Mouse (Mus musculus) MEL-GATA-1-ER (cell line): ENCODE results near the gene Arhgap18.
"Not testable (repeated sequence)": the region's sequence is repeated elsewhere in the genome, so short reads cannot be mapped to it uniquely, and the experiment has no call there.

Source experiments
- DNase-seq: peaks from one replicate; pipeline ENCODE4 v3.0.0-alpha.2; 2012; ENCODE audit warnings: low read depth; ENCODE audit errors: extremely low read depth

Arhgap18 gene

GRCm38 (mm10) chr10:26895726-26896125 is 142.5 kb downstream of the Arhgap18 start:
- DNase-seq: no peak

GRCm38 (mm10) chr10:26900426-26900825 is 147.2 kb downstream of the Arhgap18 start:
- no peak for DNase-seq

DNA sequence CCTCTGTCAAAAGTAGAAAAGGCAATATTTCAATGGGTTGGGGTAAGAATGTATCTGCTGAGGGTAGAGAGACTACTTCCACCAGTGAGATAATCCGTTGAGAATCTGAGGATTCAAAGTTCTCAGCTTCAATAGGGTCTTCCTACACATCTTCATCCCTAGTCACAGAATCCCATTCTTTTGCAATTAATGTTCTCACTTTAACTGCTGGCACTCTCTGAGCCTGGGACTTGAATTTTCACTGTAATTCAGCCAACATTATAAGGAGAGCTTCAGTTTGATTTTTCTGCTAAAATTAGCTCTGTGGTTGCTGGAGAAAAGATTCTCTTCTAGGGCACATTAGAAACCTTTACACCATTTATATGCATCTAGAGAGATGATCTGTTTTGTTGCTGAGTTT is 150.6 kb downstream of the Arhgap18 start:
- no peak for DNase-seq

DNA sequence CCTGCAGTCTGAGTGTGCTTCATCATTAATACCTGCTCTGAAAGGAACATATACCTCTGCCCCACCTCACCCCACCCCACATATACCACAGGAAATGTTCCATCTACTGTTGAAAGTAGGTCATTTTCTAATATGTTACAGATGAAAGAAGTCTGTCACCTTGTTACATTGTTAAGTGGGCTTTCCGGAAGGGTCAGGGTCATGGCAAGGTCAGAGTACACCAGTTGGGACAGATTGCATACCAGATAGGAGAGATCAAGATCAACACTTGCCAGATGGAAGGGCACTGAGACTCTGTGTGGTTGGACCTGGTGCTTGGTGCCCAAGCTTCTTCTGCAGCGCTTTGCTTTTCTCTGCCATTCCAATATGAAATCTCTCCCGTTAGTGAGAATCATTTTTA is 158.0 kb downstream of the Arhgap18 start:
- no peak for DNase-seq

DNA sequence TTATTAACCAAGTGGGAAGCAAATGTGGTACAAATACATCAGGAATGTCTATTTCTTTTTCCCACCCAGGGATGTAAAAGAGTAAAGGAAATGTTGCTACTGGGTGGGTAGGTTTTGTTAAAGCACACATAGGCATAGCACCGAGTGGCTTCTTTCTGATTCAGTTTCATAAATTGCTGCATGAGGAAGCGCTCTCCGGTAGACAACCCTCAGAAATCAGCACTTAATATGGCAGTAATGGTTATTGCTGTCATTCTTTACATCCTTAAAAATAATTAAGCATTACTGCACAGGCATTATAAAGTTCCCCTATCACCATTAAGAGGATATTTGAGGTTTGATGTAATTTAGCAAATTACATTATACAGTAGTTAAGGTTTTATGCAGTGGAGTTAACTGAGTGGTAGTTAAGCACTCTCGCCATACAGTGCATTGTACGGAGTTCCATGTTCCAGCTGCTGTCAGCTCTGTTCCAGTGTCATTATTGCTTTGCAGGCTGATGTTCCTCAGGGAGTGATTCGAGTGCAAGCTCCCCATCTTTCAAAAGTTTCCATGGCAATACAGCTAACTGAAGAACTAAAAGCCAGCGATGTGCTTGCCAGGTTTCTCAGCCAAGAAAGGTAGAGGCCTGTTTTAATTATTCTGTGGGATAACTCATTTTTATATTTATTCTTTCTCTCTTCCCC is 159.0 kb downstream of the Arhgap18 start:
- no peak for DNase-seq

DNA sequence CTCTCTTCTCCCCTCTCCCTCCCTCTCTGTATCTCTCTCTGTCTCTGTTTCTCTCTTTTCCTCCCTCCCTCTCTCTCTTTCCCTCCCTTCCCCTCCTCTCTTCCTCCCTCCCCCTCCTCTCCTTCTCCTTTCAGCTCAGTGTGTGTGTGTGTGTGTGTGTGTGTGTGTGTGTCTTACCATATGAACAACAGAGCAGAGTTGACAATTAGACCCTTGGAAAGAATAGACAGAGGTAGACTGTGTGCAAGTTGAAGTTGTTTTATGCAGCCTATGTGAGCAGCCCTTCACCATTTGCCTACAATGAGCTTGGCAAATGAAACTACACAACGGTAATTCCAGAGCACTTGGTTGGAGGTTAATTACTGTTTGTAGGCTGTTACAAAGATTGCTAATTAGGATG is 159.6 kb downstream of the Arhgap18 start:
- no peak for DNase-seq

DNA sequence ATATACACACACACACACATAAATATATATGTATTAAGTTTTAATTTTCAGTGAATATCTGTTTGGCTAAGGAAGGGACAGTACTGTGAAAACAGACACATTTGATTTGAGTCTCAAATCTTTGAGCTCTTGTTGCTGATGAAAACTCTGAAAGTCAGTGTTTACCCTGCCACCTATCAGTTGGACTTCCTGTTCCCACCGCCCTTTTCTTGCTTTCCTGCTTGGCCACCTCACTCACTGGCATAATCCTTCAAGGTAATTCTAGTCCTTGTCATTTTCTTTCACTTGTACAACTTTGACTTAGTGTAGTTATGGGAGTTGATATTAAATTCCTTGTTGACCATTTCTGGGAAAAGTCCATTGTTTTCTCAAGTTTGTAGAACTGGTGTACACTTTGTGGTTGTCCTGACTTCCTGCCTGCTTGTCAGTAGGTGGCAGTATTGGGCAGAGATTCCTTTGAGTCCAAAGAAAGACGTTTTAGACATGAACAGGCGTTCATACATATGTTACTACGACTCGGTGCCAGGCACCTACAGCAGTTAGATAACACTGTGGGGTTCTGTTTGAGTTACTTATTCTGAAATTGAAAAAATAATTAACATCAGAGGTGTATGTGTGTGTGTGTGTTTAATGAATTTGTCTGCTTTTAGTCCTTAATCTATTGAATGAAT is 166.2 kb downstream of the Arhgap18 start:
- DNase-seq: peak; percentile 59

GRCm38 (mm10) chr10:26920383-26920979 is 167.3 kb downstream of the Arhgap18 start:
- no peak for DNase-seq

- DNase-seq: not testable (repeated sequence)
Observed at GRCm38 (mm10) chr10:26936056-26936455, 182.8 kb downstream of the Arhgap18 start.

DNA sequence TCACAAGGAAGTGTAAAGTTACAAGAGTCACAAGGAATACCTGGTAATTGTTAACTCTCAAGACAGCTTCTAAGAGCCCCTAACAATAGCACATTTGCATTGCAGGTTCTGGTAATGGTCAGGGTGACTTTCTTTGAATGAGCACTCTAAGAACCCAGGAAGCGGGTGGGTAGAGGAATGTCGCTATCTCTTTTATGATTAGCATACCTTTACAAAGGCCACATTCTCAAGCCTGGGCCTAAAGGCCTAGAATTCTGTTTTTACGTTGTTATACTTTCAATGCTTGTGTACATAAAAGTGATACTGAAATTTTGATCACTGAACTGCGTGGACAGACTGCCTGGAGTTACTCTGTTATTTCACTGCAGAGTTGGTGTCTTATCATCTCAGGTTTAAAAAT is 185.2 kb downstream of the Arhgap18 start:
- not testable (repeated sequence) for DNase-seq

DNA sequence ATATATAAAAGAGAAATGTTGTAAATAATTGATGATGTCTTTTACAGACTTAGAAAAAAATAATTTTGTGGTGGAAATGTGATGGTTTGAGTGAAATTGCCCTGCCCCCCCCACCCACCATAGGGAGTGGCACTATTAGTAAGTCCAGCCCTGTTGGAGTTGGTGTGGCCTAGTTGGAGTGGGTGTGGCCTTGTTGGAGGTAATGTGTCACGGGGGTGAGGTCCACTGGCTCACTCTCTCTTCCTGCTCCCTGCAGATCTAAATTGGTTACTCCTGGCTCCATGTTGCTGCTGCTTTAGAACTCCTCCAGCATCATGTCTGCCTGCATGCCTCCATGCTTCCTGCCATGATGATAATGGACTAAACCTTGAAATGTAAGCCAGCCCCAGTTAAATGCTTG is 186.3 kb downstream of the Arhgap18 start:
- DNase-seq: no peak

DNA sequence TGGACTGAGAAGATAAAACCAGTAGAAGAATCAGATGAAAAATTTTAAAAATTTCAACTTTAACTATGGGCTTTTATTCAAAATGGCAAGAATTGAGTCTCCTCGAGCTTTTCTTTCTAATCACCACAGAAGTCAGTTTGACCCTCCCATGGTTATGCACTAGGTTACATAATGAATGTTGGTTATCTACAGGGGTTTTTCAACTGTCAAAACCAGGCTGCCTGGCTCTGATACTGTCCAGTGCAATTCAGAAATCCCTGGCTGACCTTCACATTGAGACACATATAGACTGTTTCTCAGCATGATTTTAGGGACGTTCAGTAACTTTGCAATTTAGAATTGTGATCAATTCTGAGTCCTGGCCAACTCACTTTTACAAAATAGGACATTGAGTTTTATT is 195.1 kb downstream of the Arhgap18 start:
- DNase-seq: no peak

DNA sequence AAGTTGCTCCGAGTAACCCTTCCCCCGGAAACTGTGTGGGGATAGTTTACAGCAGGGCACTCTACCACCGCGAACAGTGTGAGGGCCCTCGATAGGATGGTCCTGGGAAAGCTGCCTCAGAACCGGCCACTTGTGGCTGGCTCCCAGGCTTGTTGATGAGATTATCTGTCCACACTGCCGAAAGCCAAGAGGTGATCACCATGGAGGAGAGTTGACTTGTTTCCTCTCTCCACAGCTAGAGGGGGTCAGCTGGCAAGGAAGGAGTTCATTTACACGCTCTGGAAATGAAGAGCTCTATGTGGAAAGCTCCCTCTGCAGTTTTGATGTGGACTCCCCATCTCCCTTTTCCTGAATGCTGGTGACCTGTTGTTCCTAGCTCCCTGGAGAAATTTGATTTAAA is 196.4 kb downstream of the Arhgap18 start:
- DNase-seq: peak; percentile 26

DNA sequence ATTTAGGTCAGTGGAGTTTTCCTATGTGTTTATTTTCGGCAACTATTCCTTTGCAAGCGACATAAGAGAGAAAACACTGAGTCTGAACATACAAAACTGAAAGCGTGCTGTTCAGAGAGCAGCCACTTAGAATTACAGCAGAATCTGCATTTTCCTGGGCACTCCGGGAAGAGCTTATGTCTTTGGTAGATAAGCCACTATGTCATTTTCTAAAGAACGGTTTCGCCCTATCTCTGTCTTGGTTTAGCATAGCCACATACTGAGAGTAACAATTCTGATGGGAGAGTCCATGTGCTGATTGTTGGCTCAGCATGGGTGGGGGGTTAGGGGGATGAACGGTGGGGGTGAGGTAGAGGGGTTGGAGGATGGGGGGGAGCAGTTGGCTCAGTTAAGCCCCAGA is 197.2 kb downstream of the Arhgap18 start:
- DNase-seq: peak; percentile 52

DNA sequence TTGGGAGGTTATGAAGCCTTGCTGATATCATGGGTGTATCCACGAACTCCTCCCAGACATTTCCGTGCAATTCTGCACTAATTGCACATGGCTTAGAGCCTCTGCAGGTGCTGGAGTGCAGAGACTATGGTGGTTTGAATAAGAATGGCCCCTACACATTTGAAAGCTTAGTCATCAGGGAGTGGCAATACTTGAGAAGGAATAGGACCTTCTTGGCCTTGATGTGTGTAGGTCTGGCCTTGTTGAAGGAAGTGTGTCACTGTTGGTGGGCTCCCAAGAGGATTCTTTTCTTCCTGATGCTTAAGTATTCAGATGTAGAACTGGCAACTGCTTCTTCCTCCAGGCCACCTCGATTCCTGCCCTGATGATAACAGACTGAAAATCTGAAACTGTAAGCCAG is 205.3 kb downstream of the Arhgap18 start:
- DNase-seq: no peak
